Mouse (Mus musculus): ENCODE measurements at regions not wholly inside any gene's neighbourhood (a gene's known extent, or its start where the extent isn't known, plus 50 kb on each side); places are given as distances from the start of the nearest gene placed in this dataset.

DNA sequence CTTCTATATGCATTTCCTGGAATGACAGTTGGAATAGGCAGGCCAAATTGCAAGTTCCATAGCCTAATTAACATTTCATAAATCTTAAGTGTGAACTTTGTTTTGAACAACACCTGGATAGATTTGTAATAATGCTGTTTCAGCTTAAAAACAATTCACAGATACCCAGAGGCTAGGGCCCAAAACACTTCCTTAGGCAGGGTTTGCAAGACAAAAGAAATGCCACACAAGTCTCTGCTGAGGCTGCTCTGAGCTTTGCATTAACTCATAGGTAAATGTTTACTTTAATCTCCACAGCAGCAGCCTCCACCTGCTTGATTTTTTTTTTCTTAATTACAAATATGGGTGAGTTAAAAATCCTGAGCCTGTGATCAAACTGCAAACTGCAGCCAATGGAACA lies 118.4 kb downstream of the Gnat3 start:
- CTCF ChIA-PET: no interaction called here

DNA sequence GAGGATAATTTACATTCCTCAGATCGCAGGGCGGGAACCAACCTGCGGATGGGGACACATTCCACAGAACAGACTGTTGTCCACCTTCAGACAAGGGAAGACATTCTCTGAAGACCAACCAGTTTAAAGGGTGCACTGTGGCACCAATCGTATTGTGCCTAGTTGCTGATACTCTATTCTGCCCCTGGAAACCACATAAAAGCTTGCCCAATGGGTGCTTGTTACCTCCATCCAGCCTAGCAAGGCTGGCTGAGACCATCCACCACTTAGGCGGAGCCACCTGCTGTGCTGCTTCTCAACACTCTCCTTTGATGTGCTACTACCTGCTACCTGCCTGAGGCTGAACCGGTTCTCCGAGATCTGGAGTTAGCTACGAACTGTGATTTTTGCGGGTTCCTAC lies 119.9 kb downstream of the Gnat3 start:
- CTCF ChIA-PET: no interaction called here

DNA sequence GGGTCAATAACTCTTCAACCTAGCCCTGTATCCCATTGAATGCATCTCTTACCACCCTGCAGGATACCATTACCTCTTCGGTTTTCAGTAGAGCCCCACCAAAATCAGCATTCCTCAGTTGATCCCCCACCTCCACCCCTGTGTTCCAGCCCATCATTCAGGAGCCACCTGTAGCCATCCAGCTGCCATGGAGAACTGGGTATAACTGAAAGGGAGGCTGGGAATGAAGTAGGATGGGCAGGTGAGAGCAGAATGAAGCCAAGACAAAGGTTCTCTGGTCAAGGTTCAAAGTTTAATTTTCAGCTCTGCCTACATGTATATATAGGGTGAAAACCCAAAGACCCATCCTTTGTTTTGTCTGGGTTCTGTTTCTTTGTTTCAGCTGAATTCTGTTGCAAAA lies 121.4 kb downstream of the Gnat3 start:
- CTCF ChIA-PET: interaction anchor here (0.6 kb wide), 1 partner anchor 131 kb away, joined by 3 read pairs; no protein-coding TSS in a partner anchor

DNA sequence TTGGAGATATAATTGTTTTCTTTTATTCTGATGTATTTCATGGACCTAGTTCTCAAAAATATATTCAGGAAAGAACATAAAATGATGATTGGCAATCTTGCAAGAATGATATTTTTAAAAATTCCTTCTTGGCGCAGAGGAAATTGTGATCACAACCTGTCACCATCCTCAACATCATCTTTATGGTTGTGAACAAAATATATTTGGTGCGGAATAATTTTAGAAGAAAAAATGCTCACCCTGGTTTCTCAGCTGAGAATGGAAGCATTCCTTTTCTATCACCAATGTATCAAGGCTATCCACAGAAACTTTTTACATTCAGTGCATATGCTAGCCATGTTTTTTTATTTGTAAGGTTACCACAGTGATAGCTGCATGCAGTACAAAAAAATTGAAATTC lies 123.1 kb downstream of the Gnat3 start:
- CTCF ChIA-PET: no interaction called here

DNA sequence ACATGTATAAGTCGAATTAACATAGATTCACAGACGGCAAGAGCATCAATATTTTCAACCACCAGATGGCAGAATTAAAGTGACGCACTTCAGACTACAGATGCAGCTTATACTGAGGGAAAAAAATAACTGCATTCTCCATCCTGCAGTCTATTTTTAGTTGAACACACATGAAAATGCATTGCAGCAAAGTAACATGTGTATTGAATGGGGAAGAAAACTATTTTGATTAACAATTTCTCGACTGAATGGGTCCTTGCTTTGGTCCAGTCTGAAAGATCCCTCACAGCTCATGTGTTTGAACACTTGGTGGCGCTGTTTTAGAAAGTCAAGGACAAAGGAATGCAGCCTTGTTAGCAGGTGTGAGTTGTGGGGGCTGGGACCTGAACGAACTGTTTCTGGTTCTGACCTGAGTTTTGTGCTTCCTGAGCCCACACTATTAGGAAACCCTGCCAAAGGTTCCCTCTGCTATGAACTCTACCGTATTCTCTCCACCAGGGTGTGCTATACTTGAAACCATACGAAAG lies 125.6 kb downstream of the Gnat3 start:
- CTCF ChIA-PET: no interaction called here

DNA sequence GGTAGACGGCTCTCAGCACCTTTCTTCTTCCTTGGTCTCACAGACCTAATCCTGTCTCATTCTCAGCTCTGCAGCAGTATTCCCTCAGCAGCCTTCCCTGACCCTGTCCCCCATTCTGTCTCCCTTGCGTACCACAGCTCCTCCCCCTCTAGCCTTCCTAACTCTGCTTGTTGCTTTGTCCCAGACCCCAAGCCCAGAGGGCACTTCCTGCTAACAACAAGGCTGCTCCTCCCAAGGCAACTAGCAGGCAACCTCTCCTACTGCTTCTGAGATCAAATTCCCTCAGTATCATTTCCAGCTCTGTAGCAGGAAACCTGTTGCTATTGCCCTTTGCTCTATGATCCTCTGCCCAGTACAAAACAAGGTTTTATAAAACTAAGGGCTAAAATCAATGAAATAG lies 127.6 kb downstream of the Gnat3 start:
- CTCF ChIA-PET: no interaction called here

DNA sequence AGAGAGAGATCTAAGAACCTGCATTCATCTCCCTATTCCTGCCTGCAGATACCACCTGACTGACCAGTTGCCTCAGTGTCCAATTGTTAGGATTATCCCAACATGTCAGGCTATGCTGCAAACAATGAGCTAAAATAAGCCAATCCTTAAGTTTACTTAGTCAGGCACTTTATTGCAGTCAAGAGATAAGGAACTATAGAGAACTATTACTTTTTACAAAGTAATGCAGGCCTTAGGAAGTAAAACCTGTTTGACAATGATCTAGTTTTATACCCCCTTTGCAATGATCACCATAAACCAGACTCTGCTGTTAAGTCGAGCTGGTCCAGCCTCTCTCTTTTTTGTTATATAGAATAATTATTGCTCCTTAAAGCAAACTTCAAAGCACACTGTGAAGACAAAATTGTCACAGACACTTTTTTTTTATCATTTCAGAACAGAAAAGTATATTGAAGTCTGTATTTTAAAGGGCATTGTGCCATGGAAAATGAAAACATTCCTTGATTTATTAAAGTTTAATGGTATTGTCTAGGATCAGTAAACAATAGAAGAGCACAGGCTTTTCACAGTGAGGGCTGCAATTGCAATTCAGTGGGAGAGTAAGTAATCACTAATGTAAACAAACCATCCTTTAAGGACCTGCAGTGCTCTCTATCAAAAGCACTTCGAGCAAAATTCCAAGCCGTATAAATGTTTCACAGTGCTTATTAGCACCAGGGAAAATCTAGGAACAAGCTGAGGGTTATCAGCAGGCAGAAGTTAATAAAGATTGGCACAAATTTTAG lies 152.7 kb downstream of the Gnat3 start:
- CTCF ChIA-PET: no interaction called here

DNA sequence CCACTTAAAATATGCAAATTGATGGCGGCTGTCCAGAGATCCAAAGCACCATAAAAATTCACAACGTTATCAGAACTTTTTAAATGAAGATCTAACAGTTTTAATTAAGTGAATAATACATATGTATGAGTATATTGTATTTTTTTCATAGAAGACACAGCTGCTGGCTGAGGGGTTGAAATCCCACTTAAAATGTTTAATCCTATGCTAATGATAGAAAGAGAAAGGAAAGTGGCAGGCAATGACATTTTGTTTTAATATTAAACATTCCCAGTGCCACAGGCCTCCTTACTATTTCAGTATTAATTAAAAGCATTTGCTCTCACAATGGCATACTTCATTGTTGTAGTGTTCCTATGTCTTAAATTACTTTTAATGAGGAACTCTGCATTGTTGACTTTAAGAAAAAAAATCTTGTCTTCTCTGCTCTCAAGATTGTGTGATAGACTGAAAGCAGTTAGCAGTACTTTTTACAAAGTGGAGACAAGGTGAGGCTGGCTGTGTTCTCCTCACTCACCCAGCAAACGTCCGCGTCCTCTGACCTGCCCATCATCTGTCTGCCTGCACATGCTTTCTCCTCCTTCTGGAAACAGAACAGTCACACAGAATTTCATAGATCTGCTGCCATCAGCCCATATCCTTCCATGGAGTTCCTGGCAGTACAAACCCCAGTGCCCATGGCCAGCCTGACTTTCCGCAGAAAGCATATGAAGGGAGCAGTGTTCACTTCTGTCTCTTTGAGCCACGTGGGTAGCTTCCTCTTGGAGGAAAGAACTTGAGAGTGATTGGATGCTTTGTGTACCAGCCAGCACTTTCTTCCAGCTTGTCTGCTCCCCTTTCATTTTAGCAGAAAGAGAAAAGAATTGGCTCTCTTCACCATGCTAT lies 173.7 kb downstream of the Gnat3 start:
- CTCF ChIA-PET: no interaction called here

DNA sequence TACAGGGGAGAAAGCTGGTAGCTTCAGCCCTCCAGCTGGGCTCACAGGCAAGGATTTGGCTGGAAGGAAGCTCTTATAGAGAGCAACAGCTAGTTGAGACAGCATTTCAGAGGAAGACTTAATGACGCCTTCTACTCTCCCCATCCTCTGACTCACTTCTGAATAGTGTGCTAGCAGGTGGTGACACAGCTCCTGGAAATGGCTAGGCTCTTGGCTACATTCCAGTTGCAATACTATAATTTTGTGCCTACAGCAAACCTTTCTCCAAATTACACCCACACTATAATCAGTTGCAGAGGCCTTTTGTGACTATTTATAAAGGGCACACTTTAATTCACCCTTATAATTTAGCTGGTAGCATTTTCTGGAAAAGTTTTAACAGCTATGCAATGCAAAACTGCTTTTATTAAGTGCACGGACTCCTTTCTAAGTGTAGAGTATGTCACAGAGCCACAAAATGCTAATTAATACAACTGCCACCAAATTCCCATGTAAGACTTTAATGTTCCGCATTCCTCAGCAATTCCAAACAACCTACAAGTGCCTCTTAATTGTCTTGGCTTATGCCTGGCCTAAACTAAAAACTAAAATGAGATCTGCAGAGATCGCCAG lies 175.2 kb downstream of the Gnat3 start:
- CTCF ChIA-PET: no interaction called here

DNA sequence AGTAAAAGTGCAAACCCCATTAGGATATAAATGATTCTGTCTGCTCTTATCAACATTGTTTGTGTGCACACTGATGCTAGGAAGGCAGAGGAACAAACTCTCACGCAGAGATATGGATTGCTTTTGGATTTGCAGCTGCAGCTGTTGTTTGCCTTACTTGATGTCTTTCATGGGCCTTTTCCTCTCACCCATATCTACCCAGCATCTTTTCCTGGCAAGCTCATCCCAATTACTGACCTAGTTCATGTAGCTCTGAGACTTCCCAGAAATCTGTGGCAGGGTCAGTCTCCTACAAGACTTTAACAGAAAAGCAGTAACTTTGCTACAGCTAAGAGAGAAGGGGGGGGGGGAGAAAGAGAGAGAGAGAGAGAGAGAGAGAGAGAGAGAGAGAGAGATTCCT lies 189.9 kb downstream of the Gnat3 start:
- CTCF ChIA-PET: no interaction called here

DNA sequence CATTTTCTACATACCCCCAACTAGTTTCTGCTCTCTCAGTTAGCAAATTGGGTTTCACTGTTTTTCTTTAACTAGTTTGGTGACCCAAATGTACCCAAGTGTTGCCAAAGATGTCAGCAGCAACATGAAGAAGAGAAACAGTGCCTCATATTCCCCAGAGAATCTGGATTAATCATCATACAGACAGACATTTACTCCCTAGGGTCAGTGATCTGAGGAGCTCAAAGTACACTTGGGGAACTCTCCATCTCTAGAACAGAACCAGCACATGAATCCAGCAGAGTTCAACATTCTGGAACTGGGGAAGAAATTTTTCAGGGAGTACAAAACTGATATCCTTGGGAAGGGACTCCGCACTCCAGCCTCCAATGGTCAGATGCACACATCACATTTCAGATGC lies 191.4 kb downstream of the Gnat3 start:
- CTCF ChIA-PET: no interaction called here

DNA sequence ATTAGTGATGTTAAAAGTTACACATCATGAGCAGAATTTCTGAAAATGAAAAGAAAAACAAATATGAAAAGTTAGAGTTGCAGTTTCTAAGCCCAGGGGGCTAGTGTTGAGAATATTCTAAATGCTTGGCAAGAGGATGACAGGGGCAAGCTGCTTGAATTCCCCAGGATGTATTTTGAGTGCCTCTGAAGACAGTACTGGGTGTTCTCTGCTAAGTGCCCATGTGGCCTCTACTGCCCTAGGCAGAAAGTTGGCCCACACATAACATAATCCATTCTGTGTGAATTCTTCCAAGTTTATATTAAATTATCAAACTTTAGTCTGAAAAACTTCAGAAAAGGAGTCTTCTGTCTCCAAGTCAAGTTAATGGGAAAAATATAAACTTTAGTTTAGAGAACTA lies 196.6 kb downstream of the Gnai1 start:
- CTCF ChIA-PET: no interaction called here

DNA sequence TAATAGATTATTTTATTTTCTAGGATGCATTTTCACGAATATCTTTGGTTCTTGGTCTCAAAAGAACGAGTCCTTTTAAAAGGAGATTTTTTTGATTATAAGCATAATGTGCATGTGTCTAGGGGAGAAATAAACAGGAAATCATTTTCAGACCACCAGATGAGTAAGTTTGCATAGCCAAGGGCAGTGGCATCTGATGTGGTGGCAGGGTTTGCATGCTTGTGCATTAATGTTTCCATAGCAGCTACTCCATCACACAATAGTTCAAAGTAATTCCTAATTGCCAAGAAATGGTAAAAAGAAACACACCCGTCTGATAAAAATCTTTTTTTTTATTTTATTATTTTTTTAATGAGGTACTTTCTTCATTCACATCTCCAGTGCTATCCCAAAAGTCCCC lies 182.3 kb downstream of the Gnai1 start:
- CTCF ChIA-PET: no interaction called here

DNA sequence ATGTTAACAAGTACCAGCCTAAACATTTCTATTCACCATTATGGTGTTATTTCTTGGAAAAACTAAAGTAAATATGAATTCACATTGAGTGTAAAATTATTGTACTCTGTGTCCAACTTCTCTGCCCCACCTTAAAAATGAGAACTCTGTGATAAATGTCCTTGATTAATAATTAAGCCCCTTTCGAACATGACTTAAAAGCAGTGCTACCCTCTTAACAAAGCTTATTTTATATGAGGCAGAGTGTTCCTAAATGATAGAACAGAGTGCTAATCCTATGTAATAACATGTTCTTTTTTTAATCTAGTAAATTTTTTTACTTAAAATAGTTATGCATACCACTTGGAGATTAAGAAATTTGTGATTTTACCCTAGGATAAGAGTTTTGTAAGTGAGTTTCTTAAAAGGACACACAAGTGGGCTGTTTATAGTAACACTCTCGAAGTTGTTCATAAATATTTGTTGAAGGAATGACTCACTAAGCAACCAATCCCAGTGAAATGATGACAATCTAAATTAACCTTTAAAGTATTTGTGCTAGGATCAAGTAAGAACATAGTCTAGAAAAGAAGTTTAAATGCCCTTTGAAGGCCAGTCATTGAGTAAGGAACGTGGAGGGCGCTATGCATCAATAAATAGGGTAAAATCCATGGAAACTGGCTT lies 148.6 kb downstream of the Gnai1 start:
- CTCF ChIA-PET: no interaction called here
